Mouse (Mus musculus): ENCODE results near the gene Sprtn.

The Sprtn gene

GRCm38 (mm10) chr8:124903198-124903597 lies 5.5 kb downstream of the Sprtn start:
- no peak for DNase-seq (ENCODE audit: low read depth, low spot score)

- no peak for DNase-seq (ENCODE audit: low read depth, low spot score)
These were observed 7.8 kb downstream of the Sprtn start for GRCm38 (mm10) chr8:124905482-124905881.

DNA sequence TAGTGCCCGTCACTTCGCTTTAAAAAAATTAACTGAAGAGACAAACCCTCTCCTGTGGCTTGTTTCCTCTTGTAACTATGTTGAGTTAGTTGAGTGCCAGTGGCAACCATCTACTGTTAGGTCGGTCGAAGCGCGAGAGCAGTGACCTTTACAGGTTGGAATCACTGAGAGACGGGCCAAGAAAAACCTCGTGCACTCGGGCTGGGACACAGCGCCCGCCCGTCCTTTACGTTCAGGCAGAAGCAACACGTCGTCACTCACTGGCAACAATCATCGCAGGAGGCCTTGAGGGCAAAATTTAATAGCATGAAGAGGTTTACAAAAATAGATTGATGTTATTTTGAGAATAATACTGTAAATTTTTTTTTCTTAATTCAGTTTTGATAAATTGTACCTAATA lies 12.2 kb downstream of the Sprtn start:
- DNase-seq (ENCODE audit: low read depth, low spot score) = no peak

- no peak for DNase-seq (ENCODE audit: low read depth, low spot score)
These were observed 12.7 kb downstream of the Sprtn start for GRCm38 (mm10) chr8:124910349-124910748.

DNA sequence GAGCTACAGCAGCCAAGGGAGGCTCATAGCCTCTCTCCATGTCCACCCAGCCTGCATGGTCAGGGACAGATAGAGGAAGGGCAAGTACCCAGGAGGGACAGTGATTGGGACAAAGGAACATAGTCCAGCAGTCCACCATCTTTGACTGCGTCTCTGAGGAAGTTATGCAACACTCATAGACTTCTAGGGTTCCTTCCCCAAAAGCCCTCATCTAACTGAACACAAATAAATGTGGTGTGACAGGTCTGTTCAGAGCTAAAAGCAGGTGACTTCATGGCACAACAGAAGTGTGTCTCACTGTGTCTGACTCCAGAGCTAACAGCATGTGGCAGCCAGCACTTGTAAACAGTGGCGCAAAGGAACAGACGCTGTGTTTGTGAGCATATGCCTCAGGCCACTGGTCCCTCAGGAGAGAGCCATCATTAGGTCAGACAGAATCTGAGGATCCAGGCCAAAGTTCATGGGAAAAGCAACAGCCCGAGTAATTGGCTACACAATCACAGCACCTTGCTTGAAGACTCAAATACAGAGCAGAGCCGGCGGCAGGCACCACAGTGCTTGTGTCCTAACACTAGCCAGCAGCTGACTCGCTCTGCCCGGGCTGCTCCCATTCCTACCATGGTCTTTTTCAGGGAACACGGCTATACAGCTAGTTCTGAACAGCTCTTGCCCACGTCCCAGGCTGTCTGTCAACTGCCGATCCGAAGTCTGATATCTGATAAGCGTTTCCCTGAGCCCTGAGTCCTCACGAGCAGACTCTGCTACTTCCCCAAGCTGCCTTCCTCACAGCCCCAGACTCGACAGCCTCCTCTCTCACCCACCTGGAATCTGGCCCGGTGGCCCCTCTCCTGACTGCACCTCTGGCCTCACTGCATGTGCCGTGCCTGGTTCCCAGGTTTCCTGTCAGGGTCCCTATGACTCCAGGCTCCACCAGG lies 14.5 kb downstream of the Sprtn start:
- DNase-seq (ENCODE audit: low read depth, low spot score) = no peak

DNA sequence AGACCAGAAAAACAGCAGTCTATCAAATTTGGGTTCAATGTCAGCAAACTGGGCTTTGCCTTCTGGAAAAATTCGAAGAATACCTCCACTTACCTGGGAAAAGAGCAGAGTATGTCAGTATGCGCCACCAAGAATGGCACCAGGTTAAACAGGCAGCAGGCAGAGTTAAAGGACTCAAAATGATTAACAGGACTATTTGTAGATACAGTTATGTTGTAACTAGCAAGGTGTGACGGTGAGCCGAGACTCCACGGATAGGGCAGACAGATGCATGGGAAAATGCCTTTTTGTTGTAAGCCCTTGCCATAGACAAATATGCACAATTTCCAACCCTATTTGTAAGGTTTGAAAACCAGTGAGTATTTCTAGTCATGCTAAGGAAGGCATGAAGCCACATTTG lies 16.4 kb downstream of the Sprtn start:
- no peak for DNase-seq (ENCODE audit: low read depth, low spot score)

DNA sequence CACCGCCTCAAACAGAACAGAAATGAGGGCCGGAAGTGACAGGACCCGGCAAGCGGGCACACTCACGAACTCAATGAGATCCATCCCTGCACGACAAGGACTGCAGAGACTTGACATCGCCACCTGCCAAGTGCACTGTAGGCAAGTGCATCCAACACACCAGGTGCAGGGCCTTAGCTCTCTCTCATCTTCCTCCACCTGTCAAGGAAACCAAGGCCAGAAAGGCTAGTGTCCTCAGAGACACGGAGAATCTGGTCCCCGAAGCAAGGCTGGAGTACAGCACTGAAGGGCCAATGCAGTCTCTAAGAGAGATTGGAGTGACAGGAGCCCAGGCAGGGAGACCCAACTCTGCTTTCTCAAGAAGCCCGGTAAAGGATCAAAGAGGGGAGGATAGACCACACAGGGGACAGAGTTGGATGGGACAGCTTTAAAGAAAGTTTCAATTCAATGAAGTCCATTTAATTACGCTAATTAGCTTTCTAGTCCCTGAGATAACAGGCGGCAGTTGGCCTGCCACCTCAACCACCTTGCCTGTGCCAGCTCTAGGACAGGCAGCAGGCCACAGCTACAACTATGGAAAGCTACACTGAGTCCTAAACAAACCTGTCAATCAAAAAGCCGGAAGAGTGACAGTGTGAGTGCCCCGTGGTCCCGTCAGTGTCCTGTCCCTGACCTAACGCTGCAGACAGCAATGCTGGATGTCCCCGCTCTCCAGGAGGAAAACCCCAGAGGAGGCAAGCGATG lies 20.2 kb downstream of the Sprtn start:
- no peak for DNase-seq (ENCODE audit: low read depth, low spot score)

DNA sequence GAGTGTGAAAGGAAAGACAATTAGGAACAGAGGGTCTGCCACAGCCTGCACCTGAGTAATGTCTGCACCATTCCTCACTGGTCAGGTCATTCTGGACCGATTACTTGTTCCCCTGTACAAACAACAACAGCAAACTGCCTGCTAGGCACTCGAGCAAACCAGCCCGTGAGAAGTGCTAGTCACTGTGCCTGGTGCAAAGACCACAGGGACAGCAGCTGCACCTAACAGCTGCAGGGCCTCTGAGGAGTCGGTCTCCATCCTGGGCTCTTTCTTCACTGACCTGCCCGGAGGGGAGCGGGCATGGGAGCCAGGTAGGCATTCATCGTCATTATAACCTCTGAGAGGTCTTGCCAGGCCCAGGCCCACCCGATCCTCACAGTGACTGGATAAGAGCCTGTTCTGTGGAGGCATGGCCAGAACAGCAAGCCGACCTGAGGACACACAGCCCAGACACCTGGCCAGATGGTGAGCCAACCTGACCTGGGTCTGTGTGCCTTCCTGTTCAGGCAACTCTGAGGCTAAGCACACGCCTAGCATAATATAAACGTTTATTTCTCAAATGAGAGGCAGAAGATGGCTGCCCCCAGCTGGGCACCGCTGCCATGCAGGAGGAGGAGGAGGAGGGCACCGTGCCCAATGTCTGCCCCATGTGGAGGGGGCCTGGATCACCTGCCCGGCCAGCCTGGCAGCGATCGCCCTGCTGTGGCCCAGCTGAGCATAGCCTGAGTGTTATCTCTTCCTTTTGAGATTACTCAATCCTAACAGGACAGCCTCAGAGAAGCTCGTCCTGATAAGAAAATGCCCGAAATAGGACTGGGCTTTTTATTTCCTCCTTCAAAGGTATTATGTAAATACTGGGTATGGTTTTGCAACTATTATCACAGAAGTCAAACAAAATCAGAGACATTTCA lies 23.9 kb downstream of the Sprtn start:
- no peak for DNase-seq (ENCODE audit: low read depth, low spot score)

- no peak for DNase-seq (ENCODE audit: low read depth, low spot score)
These were observed 24.9 kb downstream of the Sprtn start for GRCm38 (mm10) chr8:124922490-124923089.

- DNase-seq (ENCODE audit: low read depth, low spot score) = no peak
These were observed 26.4 kb downstream of the Sprtn start for GRCm38 (mm10) chr8:124923971-124924652.

- DNase-seq (ENCODE audit: low read depth, low spot score) = no peak
These were observed 28.0 kb downstream of the Sprtn start for GRCm38 (mm10) chr8:124925544-124926266.

DNA sequence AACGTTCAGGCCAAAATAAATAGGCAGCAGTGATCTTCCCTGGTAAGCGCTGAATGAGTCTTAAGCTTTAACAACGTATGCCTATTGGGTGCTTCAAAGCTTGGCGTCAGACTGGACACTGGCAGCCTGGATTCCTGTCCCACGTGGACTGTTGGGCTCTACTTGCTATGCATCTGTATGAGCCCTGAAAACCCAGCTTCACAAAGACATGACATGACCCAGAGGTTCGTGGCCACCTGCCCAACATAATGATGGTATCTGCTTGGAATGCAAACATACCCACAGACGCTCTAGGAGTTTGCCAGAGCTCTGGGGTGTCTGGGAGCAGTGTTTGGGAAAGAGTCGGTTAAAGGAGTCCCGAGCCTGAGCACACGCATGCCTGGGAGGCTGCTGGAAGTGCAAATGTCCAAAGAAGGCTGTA lies 28.7 kb downstream of the Sprtn start:
- DNase-seq (ENCODE audit: low read depth, low spot score) = no peak

GRCm38 (mm10) chr8:124929006-124929405 lies 31.3 kb downstream of the Sprtn start:
- no peak for DNase-seq (ENCODE audit: low read depth, low spot score)

GRCm38 (mm10) chr8:124930086-124930485 lies 32.4 kb downstream of the Sprtn start:
- DNase-seq (ENCODE audit: low read depth, low spot score) = no peak

- DNase-seq (ENCODE audit: low read depth, low spot score) = peak; percentile 77
These were observed 33.0 kb downstream of the Sprtn start for GRCm38 (mm10) chr8:124930649-124931048.

DNA sequence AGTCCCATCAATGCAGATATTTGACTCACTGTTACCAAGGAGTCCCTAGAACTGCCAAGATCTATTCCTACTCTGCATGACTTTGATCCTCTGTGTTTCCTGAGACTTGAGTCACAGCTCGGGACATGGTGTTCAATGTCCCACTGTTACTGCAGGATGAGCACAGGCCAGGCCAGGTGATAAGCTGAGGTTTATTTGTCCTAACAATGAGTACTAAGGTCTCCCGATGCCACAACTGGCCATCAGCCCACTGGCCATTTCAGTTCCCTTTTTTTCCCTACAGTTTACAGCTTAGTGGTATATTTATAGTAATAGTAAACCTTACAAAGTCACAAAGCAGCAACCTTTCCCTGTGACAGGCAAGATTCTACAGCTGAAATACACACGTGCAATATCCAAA lies 34.7 kb downstream of the Sprtn start:
- no peak for DNase-seq (ENCODE audit: low read depth, low spot score)

DNA sequence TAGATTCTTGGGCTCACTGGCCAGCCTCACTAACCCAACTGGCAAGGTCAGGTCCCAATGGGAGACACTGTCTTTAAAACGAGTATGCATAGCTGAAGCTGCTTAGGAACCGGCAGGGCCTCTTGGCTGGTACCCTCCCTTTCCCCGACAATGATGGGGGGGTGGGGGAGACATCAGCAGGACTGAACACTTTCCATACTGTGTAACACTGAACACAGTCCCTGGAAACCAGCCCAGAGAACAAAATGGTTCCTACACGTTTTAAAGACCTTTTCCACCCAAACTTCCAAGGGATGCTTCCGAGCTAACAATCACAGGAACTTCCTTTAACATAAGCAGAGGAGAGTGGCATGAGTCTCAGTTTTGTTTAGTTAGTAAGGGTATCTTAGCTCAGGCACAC lies 37.4 kb downstream of the Sprtn start:
- DNase-seq (ENCODE audit: low read depth, low spot score) = peak; percentile 56

GRCm38 (mm10) chr8:124936699-124937098 lies 39.0 kb downstream of the Sprtn start:
- DNase-seq (ENCODE audit: low read depth, low spot score) = no peak

GRCm38 (mm10) chr8:124937293-124937692 lies 39.6 kb downstream of the Sprtn start:
- no peak for DNase-seq (ENCODE audit: low read depth, low spot score)

- no peak for DNase-seq (ENCODE audit: low read depth, low spot score)
These were observed 46.1 kb downstream of the Sprtn start for GRCm38 (mm10) chr8:124943801-124944200.

Measured in R1 (cell line).